Mouse (Mus musculus): ENCODE measurements around the gene Ofcc1.

GRCm38 (mm10) chr13:40258757-40259156, 102.5 kb downstream of the Ofcc1 start:
- TF ChIP-seq POLR2A (IDR thresholded peaks at IDR 0.05; ENCODE audit: borderline replicate concordance, extremely low read depth, low read depth, low read length): no peak
- TF ChIP-seq CTCF (IDR thresholded peaks at IDR 0.05; ENCODE audit: insufficient read depth, low read length): no peak
